Mouse (Mus musculus) hindbrain, embryonic 15.5 days (tissue): ENCODE measurements around the gene Sgce. TPM values are rescaled to one million over a fixed set of nuclear protein-coding genes. Genes with fewer than 3 reads are reported as not detected.

ENCODE experiments used
- ATAC-seq: fragments of 200-750 bp; cut with Nextera tagmentation; 2 replicates; pipeline ENCODE4 v1.8.0; 2017; ENCODE audit warnings: low read depth, moderate number of reproducible peaks, moderate TSS enrichment; ENCODE audit not compliant: low FRiP score
- H3K27ac ChIP-seq: fragments of 300-500 bp; sonication (generic); replicated peaks from 2 replicates; pipeline ENCODE4 v1.5.1; 2015; ENCODE audit warnings: mild to moderate bottlenecking, inconsistent platforms
- H3K27me3 ChIP-seq: fragments of 300-500 bp; sonication (generic); 2 replicates; pipeline ENCODE4 v1.6.1; 2015; ENCODE audit warnings: control low read depth, inconsistent platforms
- H3K36me3 ChIP-seq: fragments of 300-500 bp; sonication (generic); 2 replicates; pipeline ENCODE4 v1.6.1; 2015; ENCODE audit warnings: control low read depth, inconsistent platforms
- H3K4me1 ChIP-seq: fragments of 300-500 bp; sonication (generic); replicated peaks from 2 replicates; pipeline ENCODE4 v1.6.1; 2015; ENCODE audit warnings: control low read depth, inconsistent platforms
- H3K4me2 ChIP-seq: fragments of 300-500 bp; sonication (generic); 2 replicates; pipeline ENCODE4 v1.6.1; 2015; ENCODE audit warnings: moderate library complexity, mild to moderate bottlenecking, inconsistent platforms
- H3K4me3 ChIP-seq: fragments of 300-500 bp; sonication (generic); 2 replicates; pipeline ENCODE4 v1.5.1; 2015; ENCODE audit warnings: mild to moderate bottlenecking, inconsistent platforms
- H3K9ac ChIP-seq: fragments of 300-500 bp; sonication (generic); 2 replicates; pipeline ENCODE4 v1.6.1; 2015; ENCODE audit warnings: inconsistent platforms
- H3K9me3 ChIP-seq: fragments of 300-500 bp; sonication (generic); 2 replicates; pipeline ENCODE4 v1.6.1; 2016; ENCODE audit warnings: control low read depth, inconsistent platforms
- WGBS: fragments of 180-500 bp; shearing (Covaris S2); methylation state at CpG from one replicate; pipeline ENCODE4 v1.1.7; 2015; 5-methylcytosine and 5-hydroxymethylcytosine counted together
- polyA plus RNA-seq: library from polyadenylated mRNA; unstranded; fragments of >200 nt; fragmentation: Nextera tagmentation; extraction: Ambion mirVana; gene quantifications from 2 replicates; pipeline ENCODE4 v1.2.1, GENCODE M21; 2015

The Sgce gene
- polyA plus RNA-seq, 1 experiment from 2014 or later: 57.6 TPM

GRCm38 (mm10) chr6:4740511-4740910 is 6.5 kb downstream of the Sgce start:
- Histone ChIP-seq H3K27ac (0 out of 2 replicates have a peak overlapping the region, but pooled peaks have one; percentile 51), H3K36me3 (no peaks in the 10 kb centered on the region), H3K27me3 (no peaks in the 10 kb centered on the region), H3K9ac (no peak overlapping the region), H3K4me2 (peak overlapping the region; percentile 23; the same call in 1 of the 2 replicates), H3K9me3 (no peaks in the 10 kb centered on the region), H3K4me1 (peaks cover 39% of the 10 kb centered on the region), H3K4me3 (no peak overlapping the region)
- ATAC-seq: no peak
- 13% methylated on average over 6 of the region's 6 CpGs for WGBS

DNA sequence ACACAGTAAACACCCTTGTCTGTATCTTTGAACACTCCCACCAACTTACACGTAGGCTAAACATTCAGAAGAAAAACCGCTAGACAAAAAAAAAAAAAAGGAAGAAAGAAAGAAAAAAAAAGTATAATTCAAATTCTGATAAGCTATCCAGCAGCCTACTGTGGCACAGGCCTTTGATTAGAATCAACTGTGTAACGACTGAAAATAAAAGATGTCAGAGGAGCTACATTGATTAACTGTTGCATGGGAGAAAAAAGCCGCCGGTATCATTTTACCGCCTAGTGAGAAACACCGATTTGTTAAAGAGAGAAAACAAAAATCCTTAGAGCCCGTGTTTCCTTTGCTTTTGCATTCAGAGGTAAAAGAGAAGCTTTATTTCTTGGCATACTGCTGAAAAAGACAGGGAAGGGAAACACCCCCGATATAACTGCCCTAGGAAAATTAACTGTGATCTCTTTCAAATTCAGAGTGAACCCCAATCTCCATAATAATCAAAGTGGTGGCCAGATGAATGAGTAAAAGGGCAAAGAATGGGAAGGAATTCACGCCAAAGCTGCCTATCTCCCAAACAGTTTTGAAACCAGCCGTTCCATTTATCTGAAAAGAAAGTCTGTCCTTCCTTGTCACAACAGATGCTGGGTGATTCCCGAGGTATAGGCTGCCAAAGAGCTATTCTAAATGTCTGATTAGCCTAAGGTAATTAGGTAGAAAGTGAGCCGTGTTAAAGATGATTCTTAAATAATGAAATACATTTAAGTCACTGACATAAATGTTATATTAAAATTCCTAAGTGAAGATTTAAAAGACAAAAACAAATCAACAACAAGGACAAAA is 7.3 kb downstream of the Sgce start:
- Histone ChIP-seq H3K36me3 (no peaks in the 10 kb centered on the region), H3K9ac (no peak overlapping the region), H3K27ac (no peak overlapping the region), H3K4me3 (no peak overlapping the region), H3K27me3 (no peaks in the 10 kb centered on the region), H3K9me3 (no peaks in the 10 kb centered on the region), H3K4me2 (peak overlapping the region; percentile 23; the same call in 1 of the 2 replicates), H3K4me1 (peaks cover 41% of the 10 kb centered on the region)
- no peak for ATAC-seq
- 10% methylated on average over 13 of the region's 13 CpGs for WGBS

DNA sequence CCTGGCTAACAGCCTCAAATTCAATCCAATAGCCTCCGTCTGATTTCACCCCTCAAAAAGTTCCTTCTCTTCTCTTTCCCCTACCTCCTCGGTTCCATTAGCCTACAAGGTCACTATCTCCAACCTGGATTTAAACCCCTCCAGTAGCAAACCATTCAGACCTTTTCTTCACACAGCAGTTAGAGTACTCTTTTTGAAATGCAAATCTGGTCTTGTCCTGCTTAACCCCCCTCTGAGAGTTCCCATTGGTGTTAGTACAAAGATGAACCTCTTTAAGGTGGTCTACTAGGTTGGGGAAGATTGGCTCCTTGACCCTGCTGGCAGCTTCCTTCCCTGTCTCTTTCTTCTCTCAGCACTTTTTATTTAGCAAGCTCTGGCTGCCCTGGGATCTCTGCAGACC is 8.3 kb downstream of the Sgce start:
- Histone ChIP-seq H3K36me3 (no peaks in the 10 kb centered on the region), H3K9ac (no peak overlapping the region), H3K4me3 (no peak overlapping the region), H3K27ac (no peak overlapping the region), H3K27me3 (no peaks in the 10 kb centered on the region), H3K4me2 (0 out of 2 replicates have a peak overlapping the region, but pooled peaks have one; percentile 6), H3K4me1 (peaks cover 44% of the 10 kb centered on the region), H3K9me3 (no peaks in the 10 kb centered on the region)
- no peak for ATAC-seq
- WGBS: 4% methylated on average over 2 of the region's 2 CpGs

GRCm38 (mm10) chr6:4738034-4738629 is 8.9 kb downstream of the Sgce start:
- peaks cover 44% of the 10 kb centered on the region for H3K4me1 ChIP-seq
- ATAC-seq: 0 out of 2 replicates have a peak, but pooled peaks have one; percentile 40
- H3K4me2 ChIP-seq: no peak overlapping the region
- WGBS: 24% methylated on average over 11 of the region's 11 CpGs
- no peaks in the 10 kb centered on the region for H3K9me3 ChIP-seq
- no peaks in the 10 kb centered on the region for H3K36me3 ChIP-seq
- H3K27ac ChIP-seq: no peak overlapping the region
- no peak overlapping the region for H3K4me3 ChIP-seq
- H3K9ac ChIP-seq: no peak overlapping the region
- no peaks in the 10 kb centered on the region for H3K27me3 ChIP-seq

- Histone ChIP-seq H3K9me3 (no peaks in the 10 kb centered on the region), H3K9ac (no peak overlapping the region), H3K27ac (no peak overlapping the region), H3K4me3 (no peak overlapping the region), H3K4me1 (peaks cover 42% of the 10 kb centered on the region), H3K36me3 (no peaks in the 10 kb centered on the region), H3K27me3 (no peaks in the 10 kb centered on the region), H3K4me2 (no peak overlapping the region)
- 83% methylated on average over 9 of the region's 9 CpGs for WGBS
- ATAC-seq: no peak
Measured at GRCm38 (mm10) chr6:4736372-4736771, 10.6 kb downstream of the Sgce start.

GRCm38 (mm10) chr6:4733208-4733607 is 13.8 kb downstream of the Sgce start:
- Histone ChIP-seq H3K9me3 (no peaks in the 10 kb centered on the region), H3K4me3 (no peak overlapping the region), H3K27ac (no peak overlapping the region), H3K36me3 (no peaks in the 10 kb centered on the region), H3K9ac (no peak overlapping the region), H3K27me3 (no peaks in the 10 kb centered on the region), H3K4me2 (no peak overlapping the region), H3K4me1 (peaks cover 14% of the 10 kb centered on the region)
- WGBS: 87% methylated on average over 8 of the region's 8 CpGs
- ATAC-seq: no peak

GRCm38 (mm10) chr6:4731675-4732074 is 15.3 kb downstream of the Sgce start:
- no peak overlapping the region for H3K4me3 ChIP-seq
- WGBS: 64% methylated on average over 8 of the region's 8 CpGs
- ATAC-seq: no peak

GRCm38 (mm10) chr6:4728305-4728704 is 18.7 kb downstream of the Sgce start:
- Histone ChIP-seq H3K27ac (no peak overlapping the region), H3K4me3 (no peak overlapping the region), H3K4me2 (no peak overlapping the region), H3K36me3 (no peaks in the 10 kb centered on the region), H3K9ac (no peak overlapping the region), H3K9me3 (no peaks in the 10 kb centered on the region), H3K27me3 (no peaks in the 10 kb centered on the region), H3K4me1 (peaks cover 6% of the 10 kb centered on the region; the same call in 1 of the 2 replicates)
- ATAC-seq: no peak
- WGBS: 93% methylated on average over 2 of the region's 2 CpGs

More at GRCm38 (mm10) chr6:4731675-4732074, 15.3 kb downstream of the Sgce start:
- Histone ChIP-seq H3K27me3 (no peaks in the 10 kb centered on the region), H3K4me1 (0 out of 2 replicates have a peak, but pooled peaks cover 5% of the 10 kb centered on the region), H3K4me2 (no peak overlapping the region), H3K36me3 (no peaks in the 10 kb centered on the region), H3K27ac (no peak overlapping the region), H3K9ac (no peak overlapping the region), H3K9me3 (no peaks in the 10 kb centered on the region)

GRCm38 (mm10) chr6:4723998-4724757 is 22.8 kb downstream of the Sgce start:
- ATAC-seq: 0 out of 2 replicates have a peak, but pooled peaks have one; percentile 67
- H3K4me2 ChIP-seq: 0 out of 2 replicates have a peak overlapping the region, but pooled peaks have one; percentile 22
- WGBS: 35% methylated on average over 15 of the region's 15 CpGs

GRCm38 (mm10) chr6:4722739-4723138 is 24.3 kb downstream of the Sgce start:
- Histone ChIP-seq H3K9ac (no peak overlapping the region), H3K27me3 (no peaks in the 10 kb centered on the region), H3K27ac (no peak overlapping the region), H3K4me2 (no peak overlapping the region), H3K4me3 (no peak overlapping the region), H3K4me1 (peaks cover 20% of the 10 kb centered on the region), H3K9me3 (no peaks in the 10 kb centered on the region), H3K36me3 (no peaks in the 10 kb centered on the region)
- no peak for ATAC-seq
- WGBS: 80% methylated on average over 13 of the region's 13 CpGs

More at GRCm38 (mm10) chr6:4723998-4724757, 22.8 kb downstream of the Sgce start:
- H3K27me3 ChIP-seq: no peaks in the 10 kb centered on the region
- no peaks in the 10 kb centered on the region for H3K9me3 ChIP-seq
- no peak overlapping the region for H3K27ac ChIP-seq
- no peak overlapping the region for H3K4me3 ChIP-seq
- H3K9ac ChIP-seq: no peak overlapping the region
- peaks cover 20% of the 10 kb centered on the region for H3K4me1 ChIP-seq
- no peaks in the 10 kb centered on the region for H3K36me3 ChIP-seq

DNA sequence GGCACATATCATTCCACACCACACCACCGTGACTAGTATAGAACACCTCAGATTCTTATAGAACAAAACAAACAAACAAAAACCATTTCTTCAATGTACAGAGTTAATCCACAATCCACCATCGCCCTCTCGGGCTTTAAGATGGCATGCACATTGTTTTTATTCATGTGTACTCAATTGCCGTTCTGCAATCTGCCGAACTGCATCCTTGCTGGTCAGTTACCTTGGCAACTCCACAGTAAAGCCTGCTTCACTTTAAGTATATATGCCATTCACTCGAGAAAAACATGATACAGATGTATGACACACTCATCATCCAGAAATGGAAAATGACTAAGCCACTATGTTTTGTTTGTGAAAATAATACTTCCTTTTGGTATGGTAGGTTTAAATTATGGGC is 24.9 kb downstream of the Sgce start:
- no peak; the same call in 1 of the 2 replicates for ATAC-seq
- H3K27ac ChIP-seq: no peak overlapping the region
- H3K9ac ChIP-seq: no peak overlapping the region
- H3K4me2 ChIP-seq: no peak overlapping the region
- H3K4me3 ChIP-seq: no peak overlapping the region
- no peaks in the 10 kb centered on the region for H3K9me3 ChIP-seq
- H3K36me3 ChIP-seq: no peaks in the 10 kb centered on the region
- H3K4me1 ChIP-seq: peaks cover 20% of the 10 kb centered on the region
- WGBS: 25% methylated on average over 6 of the region's 6 CpGs
- H3K27me3 ChIP-seq: no peaks in the 10 kb centered on the region
